Mouse (Mus musculus): Measurements from ENCODE around the gene Mc1r. TPM values are rescaled to one million over a fixed set of nuclear protein-coding genes. Genes with fewer than 3 reads are reported as not detected.
"Not testable (repeated sequence)": the region's sequence is repeated elsewhere in the genome, so short reads cannot be mapped to it uniquely, and the experiment has no call there.

Mc1r gene
- polyA plus RNA-seq, 1 experiment: not detected

DNA sequence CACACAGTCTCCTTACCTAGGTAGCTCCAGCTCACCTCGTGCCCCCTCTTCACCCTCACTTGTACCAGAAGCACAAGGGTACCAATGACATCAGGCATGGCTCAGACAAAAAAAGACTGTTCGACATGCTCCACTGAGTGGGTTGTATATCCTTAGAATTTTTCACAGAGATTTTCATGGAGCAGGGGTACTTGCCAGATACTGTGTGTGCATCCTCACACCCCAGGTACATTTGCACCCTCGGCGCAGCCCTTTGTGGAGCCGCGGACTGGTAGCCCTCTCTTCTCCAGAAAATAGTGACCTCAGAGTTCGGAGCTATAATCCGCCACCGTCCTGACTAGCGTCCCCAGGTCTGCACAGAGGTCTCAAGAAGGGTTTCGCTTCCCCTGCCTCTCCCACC, 3.9 kb downstream of the Mc1r start:
- no peak for TF ChIP-seq CTCF (IDR thresholded peaks at IDR 0.05; ENCODE audit: low read depth, low read length)
- no peak overlapping the region for H3K4me3 ChIP-seq (ENCODE audit: insufficient read depth, low read length)
- no peaks in the 10 kb centered on the region for H3K4me1 ChIP-seq (ENCODE audit: control insufficient read depth, insufficient read depth, low read length)
- no peak overlapping the region for H3K27ac ChIP-seq (ENCODE audit: insufficient read depth, low read depth, low read length)

DNA sequence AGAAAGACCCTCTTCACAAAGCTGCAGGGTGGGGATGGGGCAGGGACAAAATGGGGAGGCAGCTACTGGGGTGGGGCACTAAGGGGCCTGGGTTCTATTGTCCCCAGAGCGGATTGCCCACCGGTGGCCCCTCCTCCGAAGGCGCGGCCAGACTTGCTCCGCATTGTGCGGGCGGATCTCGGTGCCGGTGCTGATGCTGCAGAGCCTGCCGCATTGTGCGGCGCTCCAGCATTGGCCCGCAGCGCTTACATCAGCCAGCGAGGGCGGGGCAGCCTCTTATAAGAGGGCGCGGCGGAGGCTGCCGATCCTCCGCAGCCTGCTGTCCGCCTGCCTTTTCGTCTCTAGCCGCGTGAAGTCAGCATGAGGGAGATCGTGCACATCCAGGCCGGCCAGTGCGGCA, 4.3 kb downstream of the Mc1r start, which contains the start of gene Tubb3:
Gene Tubb3 (plus strand): TSS at position 179 of the 400 bp plus-strand sequence.
- no peak within 1 kb of the TSS for H3K27ac ChIP-seq (ENCODE audit: insufficient read depth, low read depth, low read length)
- no peaks in the 10 kb centered on the region for H3K4me1 ChIP-seq (ENCODE audit: control insufficient read depth, insufficient read depth, low read length)
- H3K4me3 ChIP-seq (ENCODE audit: insufficient read depth, low read length): peak within 1 kb of the TSS; percentile 19
- TF ChIP-seq POLR2A (IDR thresholded peaks at IDR 0.05; ENCODE audit: borderline replicate concordance, low read depth, low read length): no peak
- TF ChIP-seq CTCF (IDR thresholded peaks at IDR 0.05; ENCODE audit: low read depth, low read length): no peak

DNA sequence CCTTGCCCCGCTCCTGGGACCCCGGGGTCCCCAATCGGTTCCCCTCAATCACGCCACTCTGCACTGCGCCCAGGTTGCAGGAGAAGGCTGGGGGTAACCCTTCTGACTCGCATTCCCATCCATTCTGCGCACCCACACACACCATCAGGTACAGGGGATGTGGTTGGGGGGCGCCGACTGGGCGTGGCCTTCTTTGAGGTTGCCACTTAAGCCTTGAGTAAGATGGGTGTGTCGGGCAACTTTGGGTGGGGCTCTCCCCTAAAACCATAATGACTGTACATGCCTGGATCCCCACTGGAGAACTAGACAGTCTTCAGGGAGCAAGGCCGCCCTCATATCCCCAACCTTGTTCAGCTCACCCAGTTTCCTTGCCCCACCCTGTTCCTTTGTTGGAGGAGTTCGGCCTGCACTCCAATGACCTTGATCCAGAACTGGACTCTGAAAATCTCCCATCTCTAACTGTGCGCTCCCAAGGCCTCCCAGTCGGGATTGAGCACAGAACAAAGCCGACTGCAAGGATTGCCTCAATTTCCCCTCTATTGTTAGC, 4.9 kb downstream of the Mc1r start:
- peak overlapping the region; percentile 19 for H3K4me3 ChIP-seq (ENCODE audit: insufficient read depth, low read length)
- no peaks in the 10 kb centered on the region for H3K4me1 ChIP-seq (ENCODE audit: control insufficient read depth, insufficient read depth, low read length)

DNA sequence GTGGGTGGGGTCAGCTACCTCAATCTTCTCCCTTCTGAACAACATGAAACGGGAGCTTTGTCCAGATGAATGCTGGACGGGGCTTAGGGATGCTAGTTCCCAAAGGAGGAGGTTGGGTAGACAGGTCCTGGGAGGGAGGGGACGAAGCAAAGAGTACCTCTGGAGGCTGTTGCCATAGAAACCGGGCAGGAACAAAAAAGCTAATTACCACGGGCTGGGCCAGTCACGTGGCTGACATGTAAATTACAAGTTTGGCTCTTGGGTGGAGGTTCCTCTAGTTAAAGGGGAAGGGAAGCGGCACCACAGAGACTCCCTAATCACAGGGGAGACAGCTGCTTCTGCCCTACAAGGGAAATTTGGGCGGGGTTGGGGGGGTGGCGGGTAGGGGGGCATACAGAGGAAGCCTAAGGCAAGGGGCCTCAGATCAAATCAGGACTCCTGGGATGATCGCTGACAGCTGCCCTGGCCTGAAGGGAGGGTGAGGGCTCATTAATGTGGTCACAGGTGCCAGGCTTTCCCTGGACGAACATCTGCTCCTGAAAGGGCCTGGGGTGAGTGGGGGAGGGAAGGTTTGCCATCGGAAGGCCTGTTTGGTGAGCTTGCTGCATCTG, 5.8 kb downstream of the Mc1r start:
- no peaks in the 10 kb centered on the region for H3K4me1 ChIP-seq (ENCODE audit: control insufficient read depth, insufficient read depth, low read length)

More for the DNA sequence above, 4.9 kb downstream of the Mc1r start:
- TF ChIP-seq CTCF (IDR thresholded peaks at IDR 0.05; ENCODE audit: low read depth, low read length): no peak
- no peak for TF ChIP-seq POLR2A (IDR thresholded peaks at IDR 0.05; ENCODE audit: borderline replicate concordance, low read depth, low read length)
- H3K27ac ChIP-seq (ENCODE audit: insufficient read depth, low read depth, low read length): no peak overlapping the region

DNA sequence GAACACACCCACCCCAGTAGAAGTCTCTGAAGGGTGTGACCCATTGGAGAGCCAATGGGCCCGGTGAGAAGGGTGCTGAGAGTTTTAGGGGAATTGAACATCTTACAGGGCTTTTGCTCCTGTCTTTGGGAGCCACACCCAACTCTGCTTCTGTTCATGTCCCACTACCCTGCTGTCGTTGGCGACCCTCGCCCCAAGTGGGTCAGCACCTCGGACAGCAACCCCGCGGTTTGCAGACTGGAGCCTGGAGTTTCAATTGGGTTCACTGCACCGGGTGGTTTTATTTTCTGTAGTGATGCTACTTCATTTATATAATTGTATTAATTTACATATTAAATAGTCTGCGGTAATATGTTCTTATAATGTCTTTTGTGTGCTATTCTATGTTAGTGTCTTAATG, 7.3 kb downstream of the Mc1r start:
- TF ChIP-seq CTCF (IDR thresholded peaks at IDR 0.05; ENCODE audit: low read depth, low read length): no peak
- TF ChIP-seq POLR2A (IDR thresholded peaks at IDR 0.05; ENCODE audit: borderline replicate concordance, low read depth, low read length): no peak
- no peak overlapping the region for H3K4me3 ChIP-seq (ENCODE audit: insufficient read depth, low read length)
- H3K4me1 ChIP-seq (ENCODE audit: control insufficient read depth, insufficient read depth, low read length): no peaks in the 10 kb centered on the region
- no peak overlapping the region for H3K27ac ChIP-seq (ENCODE audit: insufficient read depth, low read depth, low read length)

More for the DNA sequence above, 5.8 kb downstream of the Mc1r start:
- TF ChIP-seq POLR2A (IDR thresholded peaks at IDR 0.05; ENCODE audit: borderline replicate concordance, low read depth, low read length): no peak
- TF ChIP-seq CTCF (IDR thresholded peaks at IDR 0.05; ENCODE audit: low read depth, low read length): no peak
- Histone ChIP-seq H3K27ac (ENCODE audit: insufficient read depth, low read depth, low read length) (no peak overlapping the region), H3K4me3 (ENCODE audit: insufficient read depth, low read length) (no peak overlapping the region)

DNA sequence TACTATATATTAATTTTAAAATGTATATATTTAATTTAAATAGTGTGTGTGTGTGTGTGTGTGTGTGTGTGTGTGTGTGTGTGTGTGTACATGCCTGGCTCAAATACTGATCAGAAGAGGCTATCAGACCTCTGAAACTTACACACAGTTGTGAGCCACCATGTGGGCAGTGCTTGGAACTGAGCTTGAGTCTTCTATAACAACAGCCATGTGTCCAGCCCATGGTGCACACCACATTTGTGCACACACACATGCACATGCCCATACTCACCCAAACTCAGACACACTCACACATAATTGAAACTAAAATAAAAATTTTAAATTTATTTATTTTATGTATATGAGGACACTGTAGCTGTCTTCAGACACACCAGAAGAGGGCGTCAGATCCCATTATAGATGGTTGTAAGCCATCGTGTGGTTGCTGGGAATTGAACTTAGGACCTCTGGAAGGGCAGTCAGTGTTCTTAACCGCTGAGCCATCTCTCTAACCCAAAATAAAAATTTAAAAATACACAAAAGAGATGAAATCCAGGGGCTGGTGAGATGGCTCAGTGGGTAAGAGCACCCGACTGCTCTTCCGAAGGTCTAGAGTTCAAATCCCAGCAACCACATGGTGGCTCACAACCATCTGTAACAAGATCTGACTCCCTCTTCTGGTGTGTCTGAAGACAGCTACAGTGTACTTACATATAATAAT, 8.2 kb downstream of the Mc1r start:
- H3K4me1 ChIP-seq (ENCODE audit: control insufficient read depth, insufficient read depth, low read length); H3K4me3 ChIP-seq (ENCODE audit: insufficient read depth, low read length); H3K27ac ChIP-seq (ENCODE audit: insufficient read depth, low read depth, low read length): not testable (repeated sequence)

DNA sequence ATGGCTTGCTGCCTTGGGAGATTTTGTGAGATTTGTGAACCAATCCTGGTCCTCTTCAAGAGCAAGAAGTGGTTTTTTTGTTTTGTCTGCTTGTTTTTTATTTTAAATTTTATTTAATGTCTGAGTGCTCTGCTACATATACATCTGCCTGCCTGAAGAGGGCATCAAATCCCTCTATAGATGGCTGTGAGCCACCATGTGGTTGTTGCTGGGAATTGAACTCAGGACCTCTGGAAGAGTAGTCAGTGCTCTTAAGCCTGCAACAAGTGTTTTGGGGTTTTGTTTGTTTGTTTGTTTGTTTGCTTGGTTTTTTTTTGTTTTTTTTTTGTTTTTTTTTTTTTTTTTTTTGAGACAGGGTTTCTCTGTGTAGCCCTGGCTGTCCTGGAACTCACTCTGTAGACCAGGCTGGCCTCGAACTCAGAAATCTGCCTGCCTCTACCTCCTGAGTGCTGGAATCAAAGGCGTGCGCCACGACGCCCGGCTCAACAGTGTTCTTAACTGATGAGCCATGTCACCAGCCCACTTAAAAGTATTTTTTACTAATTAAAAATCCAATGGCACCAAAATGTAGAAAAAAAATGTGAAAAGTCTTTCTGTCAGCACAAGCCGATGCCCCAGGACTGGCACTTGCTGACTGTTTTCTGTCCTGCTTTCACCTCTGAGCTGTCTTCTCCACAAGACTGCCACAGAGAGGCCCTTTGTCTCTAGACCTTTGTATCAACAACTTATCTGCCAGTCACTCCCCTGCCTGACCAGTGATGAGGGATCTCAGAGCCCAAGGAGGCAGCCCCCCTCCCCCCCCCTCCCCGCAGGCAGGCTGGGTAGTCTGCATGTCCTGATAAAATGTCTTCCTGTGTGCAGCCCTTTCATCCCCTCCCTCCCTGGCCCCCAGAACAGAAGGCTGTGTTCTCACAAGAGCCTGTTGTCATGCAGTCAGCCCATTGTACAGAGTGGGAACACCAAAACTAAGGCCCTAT, 9.3 kb downstream of the Mc1r start:
- H3K4me3 ChIP-seq (ENCODE audit: insufficient read depth, low read length): no peak overlapping the region
- no peak overlapping the region for H3K27ac ChIP-seq (ENCODE audit: insufficient read depth, low read depth, low read length)
- TF ChIP-seq POLR2A (IDR thresholded peaks at IDR 0.05; ENCODE audit: borderline replicate concordance, low read depth, low read length) (no peak), CTCF (IDR thresholded peaks at IDR 0.05; ENCODE audit: low read depth, low read length) (no peak)
- no peaks in the 10 kb centered on the region for H3K4me1 ChIP-seq (ENCODE audit: control insufficient read depth, insufficient read depth, low read length)

DNA sequence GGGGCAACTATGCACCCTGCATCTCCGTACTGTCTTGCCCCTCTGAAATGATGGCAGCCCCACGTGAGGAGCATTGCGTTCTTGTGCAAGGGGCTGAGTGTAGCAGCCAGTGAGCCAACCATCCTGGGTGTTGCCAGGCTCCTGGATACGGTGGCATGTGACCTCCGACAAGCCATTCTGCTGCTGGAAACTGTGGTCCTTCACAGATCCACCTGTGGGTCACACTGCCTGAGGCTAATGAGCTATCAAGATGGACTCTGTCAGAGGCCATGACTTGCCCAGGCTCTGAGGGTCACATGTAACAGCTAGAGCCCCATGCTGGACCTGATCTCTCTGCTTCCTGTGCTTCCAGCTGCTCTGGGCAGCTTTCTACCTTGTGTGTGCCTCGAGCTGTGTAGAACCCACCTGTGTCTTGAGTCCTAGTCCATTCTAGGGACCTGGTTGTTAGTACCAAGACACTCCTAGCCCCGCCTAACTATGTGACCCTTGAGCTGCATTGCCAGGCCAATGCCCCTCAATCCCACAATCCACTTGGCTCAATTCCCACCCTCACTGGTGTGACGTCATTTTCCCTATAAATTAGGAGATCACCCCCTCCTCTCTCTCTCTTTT, 10.1 kb downstream of the Mc1r start:
- Histone ChIP-seq H3K4me3 (ENCODE audit: insufficient read depth, low read length) (no peak overlapping the region), H3K27ac (ENCODE audit: insufficient read depth, low read depth, low read length) (no peak overlapping the region), H3K4me1 (ENCODE audit: control insufficient read depth, insufficient read depth, low read length) (no peaks in the 10 kb centered on the region)
- TF ChIP-seq POLR2A (IDR thresholded peaks at IDR 0.05; ENCODE audit: borderline replicate concordance, low read depth, low read length): no peak
- no peak for TF ChIP-seq CTCF (IDR thresholded peaks at IDR 0.05; ENCODE audit: low read depth, low read length)

DNA sequence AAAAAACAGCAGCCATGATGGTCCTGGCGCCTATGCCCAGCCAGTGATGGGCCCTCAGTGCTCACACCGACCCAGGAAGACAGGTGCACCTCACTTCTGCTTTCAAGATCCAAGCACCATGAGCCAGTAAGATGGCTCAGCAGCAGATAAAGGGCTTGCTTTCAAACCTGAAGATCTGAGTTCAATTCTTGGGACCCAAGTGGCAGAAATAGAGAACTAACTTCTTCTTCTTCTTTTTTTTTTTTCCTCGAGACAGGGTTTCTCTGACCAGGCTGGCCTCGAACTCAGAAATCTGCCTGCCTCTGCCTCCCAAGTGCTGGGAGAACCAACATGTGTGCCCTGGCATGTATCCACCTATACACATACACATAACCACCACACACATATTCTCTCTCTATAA, 12.8 kb downstream of the Mc1r start:
- no peak for TF ChIP-seq CTCF (IDR thresholded peaks at IDR 0.05; ENCODE audit: low read depth, low read length)
- no peak for TF ChIP-seq POLR2A (IDR thresholded peaks at IDR 0.05; ENCODE audit: borderline replicate concordance, low read depth, low read length)
- H3K4me1 ChIP-seq (ENCODE audit: control insufficient read depth, insufficient read depth, low read length): no peaks in the 10 kb centered on the region
- no peak overlapping the region for H3K27ac ChIP-seq (ENCODE audit: insufficient read depth, low read depth, low read length)
- H3K4me3 ChIP-seq (ENCODE audit: insufficient read depth, low read length): no peak overlapping the region

All from bone marrow macrophage, adult 2 months (primary cell).